ENCODE assay signal across 8 mouse cellular contexts in genomic region chr12:24706764-24707479, GRCm38 (mm10). TPM values are rescaled to one million over a fixed set of nuclear protein-coding genes. Genes with fewer than 3 reads are reported as not detected.
DNase-seq lines count a peak whose midpoint lies in the region; ATAC-seq lines count a peak whose summit lies in the region.

No protein-coding gene starts in this region.

- under 1% methylated on average over 27 of the region's 27 CpGs for WGBS in embryonic facial prominence, embryonic 11.5 days
- under 1% methylated on average over 27 of the region's 27 CpGs for WGBS in liver, embryonic 15.5 days (ENCODE audit: insufficient replicate concordance)

- H3K4me1 ChIP-seq in embryonic facial prominence, embryonic 11.5 days (ENCODE audit: control insufficient read depth, insufficient read depth, low read length), result no peaks in the 10 kb centered on the region; the same call in 1 of the 2 replicates
- peaks cover 87% of the 10 kb centered on the region for H3K4me1 ChIP-seq in liver, embryonic 15.5 days (replicated peaks)

- peak overlapping the region; percentile 67 for H3K9ac ChIP-seq in embryonic facial prominence, embryonic 11.5 days (replicated peaks; ENCODE audit: low read length)
- H3K9ac ChIP-seq in liver, embryonic 15.5 days, result peak overlapping the region; percentile 89

- peak; percentile 16; the same call in 1 of the 2 replicates for ATAC-seq in embryonic facial prominence, embryonic 11.5 days (replicated peaks; ENCODE audit: insufficient number of reproducible peaks, low FRiP score, low TSS enrichment, low read depth)
- peak; percentile 61 for ATAC-seq in liver, embryonic 15.5 days (ENCODE audit: insufficient read depth)

- no peak overlapping the region; the same call in 1 of the 2 replicates for H3K27ac ChIP-seq in embryonic facial prominence, embryonic 11.5 days (replicated peaks; ENCODE audit: low read depth, low read length)
- peak overlapping the region; percentile 89 for H3K27ac ChIP-seq in liver, embryonic 15.5 days (replicated peaks)

- H3K9me3 ChIP-seq in embryonic facial prominence, embryonic 11.5 days (replicated peaks; ENCODE audit: control insufficient read depth, low read length), result no peaks in the 10 kb centered on the region
- H3K9me3 ChIP-seq in liver, embryonic 15.5 days (replicated peaks), result no peaks in the 10 kb centered on the region

- peak overlapping the region; percentile 93 for H3K4me3 ChIP-seq in embryonic facial prominence, embryonic 11.5 days (ENCODE audit: low read depth, low read length)
- H3K4me3 ChIP-seq in liver, embryonic 15.5 days (replicated peaks), result peak overlapping the region; percentile 89

- DNase-seq in ovary, postnatal 36 days (ENCODE audit: low spot score), result peak; percentile 35
- no peak for DNase-seq in ovary, postnatal 10 days (ENCODE audit: low spot score)
- DNase-seq in embryonic facial prominence, embryonic 11.5 days (ENCODE audit: low spot score), result peak; percentile 74
- DNase-seq in induced T-regulatory cell, adult 2 months (ENCODE audit: low read depth), result peak; percentile 80
- DNase-seq in spleen, postnatal 36 days (ENCODE audit: low spot score in 2 of 2), result peak; percentile 57 to 78
- DNase-seq in adipocyte (ENCODE audit: low spot score), result no peak
- no peak for DNase-seq in ovary, adult 18-20 months (ENCODE audit: low spot score)

- peak overlapping the region; percentile 82 for H3K4me2 ChIP-seq in embryonic facial prominence, embryonic 11.5 days (ENCODE audit: low read depth, low read length)
- H3K4me2 ChIP-seq in liver, embryonic 15.5 days, result peak overlapping the region; percentile 76

- no peaks in the 10 kb centered on the region for H3K27me3 ChIP-seq in embryonic facial prominence, embryonic 11.5 days (ENCODE audit: control insufficient read depth, insufficient read depth, low read length)
- H3K27me3 ChIP-seq in liver, embryonic 15.5 days, result no peaks in the 10 kb centered on the region

- H3K36me3 ChIP-seq in embryonic facial prominence, embryonic 11.5 days (replicated peaks; ENCODE audit: control insufficient read depth, insufficient read depth, low read depth, low read length), result peaks cover 5% of the 10 kb centered on the region
- H3K36me3 ChIP-seq in liver, embryonic 15.5 days (replicated peaks), result peaks cover 31% of the 10 kb centered on the region

RNA-seq across cellular contexts. Expression of gene Rrm2, which starts 1.1 kb away (rescaled TPM):
- 364 and 431 TPM in 2 replicates for polyA plus RNA-seq in embryonic facial prominence, embryonic 11.5 days (2014; fragmentation: Nextera tagmentation; extraction: Ambion mirVana)
- polyA plus RNA-seq in liver, embryonic 15.5 days (2015; fragmentation: Nextera tagmentation; extraction: Ambion mirVana), result 444 and 469 TPM in 2 replicates

RNA-seq across cellular contexts. Expression of gene Cys1, which starts 25.3 kb away (rescaled TPM):
- 0.94 and 1.4 TPM in 2 replicates for polyA plus RNA-seq in embryonic facial prominence, embryonic 11.5 days (2014; fragmentation: Nextera tagmentation; extraction: Ambion mirVana)
- 0.61 and 0.76 TPM in 2 replicates for polyA plus RNA-seq in liver, embryonic 15.5 days (2015; fragmentation: Nextera tagmentation; extraction: Ambion mirVana)

RNA-seq across cellular contexts. Expression of gene Klf11, which starts 55.8 kb away (rescaled TPM):
- 10.4 and 12.8 TPM in 2 replicates for polyA plus RNA-seq in embryonic facial prominence, embryonic 11.5 days (2014; fragmentation: Nextera tagmentation; extraction: Ambion mirVana)
- polyA plus RNA-seq in liver, embryonic 15.5 days (2015; fragmentation: Nextera tagmentation; extraction: Ambion mirVana), result 9.3 and 10.2 TPM in 2 replicates

Comparison
In these comparisons a context has a peak if more than half of its experiments do, and no peak if none do; other contexts are left out.
1. DNase-seq: peak in ovary, postnatal 36 days (single experiment), embryonic facial prominence, embryonic 11.5 days (single experiment), induced T-regulatory cell, adult 2 months (single experiment) and spleen, postnatal 36 days (2 of 2); none in ovary, postnatal 10 days (single experiment), adipocyte (single experiment) and ovary, adult 18-20 months (single experiment).